Mouse (Mus musculus) heart, adult 2 months (tissue): ENCODE data around the gene Rnf145. TPM values are rescaled to one million over a fixed set of nuclear protein-coding genes. Genes with fewer than 3 reads are reported as not detected.

Source experiments
- DNase-seq, 2 experiments: peaks; one replicate each; pipeline ENCODE4 v3.0.0; 2021
- H3K27ac ChIP-seq: fragments of 200-600 bp; 2 replicates; pipeline ENCODE4 v1.8.1; 2022
- H3K27me3 ChIP-seq: fragments of 200-500 bp; 2 replicates; pipeline ENCODE4 v1.6.1; 2012; ENCODE audit warnings: mild to moderate bottlenecking, low read length, inconsistent platforms, mixed read lengths; ENCODE audit not compliant: control insufficient read depth, insufficient read depth
- H3K36me3 ChIP-seq: fragments of 200-500 bp; 2 replicates; pipeline ENCODE4 v1.6.1; 2012; ENCODE audit warnings: low read length, inconsistent platforms; ENCODE audit not compliant: control insufficient read depth, insufficient read depth
- H3K4me1 ChIP-seq: fragments of 200-500 bp; 2 replicates; pipeline ENCODE4 v1.6.1; 2011; ENCODE audit warnings: low read length; ENCODE audit not compliant: control insufficient read depth, insufficient read depth
- H3K4me3 ChIP-seq: fragments of 200-600 bp; 2 replicates; pipeline ENCODE4 v1.8.1; 2022
- H3K79me2 ChIP-seq: fragments of 200-500 bp; replicated peaks from 2 replicates; pipeline ENCODE4 v1.6.1; 2012; ENCODE audit warnings: mild to moderate bottlenecking, inconsistent platforms, low read length, moderate library complexity, mixed read lengths; ENCODE audit not compliant: control insufficient read depth, insufficient read depth
- H3K9ac ChIP-seq: fragments of 200-500 bp; 2 replicates; pipeline ENCODE4 v1.6.1; 2012; ENCODE audit warnings: low read depth, mild to moderate bottlenecking, control low read depth, inconsistent platforms, low read length, mixed read lengths
- CTCF ChIP-seq: fragments of 200-600 bp; IDR thresholded peaks from 2 replicates; pipeline ENCODE4 v1.8.1; 2022; ENCODE audit warnings: antibody characterized with exemption, mild to moderate bottlenecking, moderate library complexity
- EP300 ChIP-seq: fragments of 200-500 bp; IDR thresholded peaks from 2 replicates; pipeline ENCODE4 v1.6.1; 2011; ENCODE audit warnings: low read depth, low read length, control low read depth; ENCODE audit not compliant: insufficient read depth
- POLR2A ChIP-seq: fragments of 200-500 bp; IDR thresholded peaks from 2 replicates; pipeline ENCODE4 v1.6.1; 2011; ENCODE audit warnings: mild to moderate bottlenecking, low read depth, low read length, control low read depth; ENCODE audit not compliant: insufficient read depth
- WGBS: fragments of 180-500 bp; shearing (Covaris S2); methylation state at CpG from one replicate; pipeline ENCODE4 v1.1.7; 2018; 5-methylcytosine and 5-hydroxymethylcytosine counted together
- intact Hi-C: fragments of 180-260 bp; cut with DNase I; formaldehyde crosslinking; loops from one replicate; pipeline ENCODE4 v1.15.1; 2025
- polyA plus RNA-seq: library from polyadenylated mRNA; depleted of rRNA; stranded (reverse); fragments of >200 nt; gene quantifications from 2 replicates; pipeline ENCODE4 v1.2.3, GENCODE M21; 2012
- total RNA-seq, 2 experiments: library from RNA; stranded (reverse); gene quantifications; 2 replicates each; pipeline ENCODE4 v1.2.3; 2021

Rnf145 gene
- total and polyA plus RNA-seq, 3 experiments: 11.6 to 14.0 (median 13.3) TPM

- H3K36me3 ChIP-seq: peaks cover 3% of the 10 kb centered on the region; the same call in 1 of the 2 replicates
- no peaks in the 10 kb centered on the region for H3K4me1 ChIP-seq
- no peaks in the 10 kb centered on the region for H3K27me3 ChIP-seq
- no peak for TF ChIP-seq EP300
- no peak for TF ChIP-seq CTCF
- TF ChIP-seq POLR2A: no peak
- WGBS: 46% methylated on average over 2 of the region's 2 CpGs
- H3K27ac ChIP-seq: no peak overlapping the region
- intact Hi-C loops: loop anchor here (5.0 kb wide), 1 partner anchor 86 kb away; no protein-coding TSS in a partner anchor
- no peak overlapping the region for H3K9ac ChIP-seq
- H3K79me2 ChIP-seq: no peaks in the 10 kb centered on the region
- DNase-seq: no peak
- no peak overlapping the region for H3K4me3 ChIP-seq
These were observed 42.3 kb upstream of the Rnf145 start for GRCm38 (mm10) chr11:44476445-44476844.

- no peaks in the 10 kb centered on the region for H3K36me3 ChIP-seq
- H3K27me3 ChIP-seq: no peaks in the 10 kb centered on the region
- H3K79me2 ChIP-seq: no peaks in the 10 kb centered on the region
- H3K4me1 ChIP-seq: no peaks in the 10 kb centered on the region
- no peak for DNase-seq
- no peak overlapping the region for H3K9ac ChIP-seq
- H3K4me3 ChIP-seq: no peak overlapping the region
- 87% methylated on average over 4 of the region's 4 CpGs for WGBS
- no peak for TF ChIP-seq POLR2A
- no peak for TF ChIP-seq EP300
- TF ChIP-seq CTCF: no peak
- H3K27ac ChIP-seq: no peak overlapping the region
- intact Hi-C loops: loop anchor here (5.0 kb wide), 1 partner anchor 84 kb away; no protein-coding TSS in a partner anchor
These were observed 40.4 kb upstream of the Rnf145 start for GRCm38 (mm10) chr11:44478382-44478781.

GRCm38 (mm10) chr11:44480246-44480645, 38.5 kb upstream of the Rnf145 start:
- Histone ChIP-seq H3K27me3 (no peaks in the 10 kb centered on the region), H3K4me1 (no peaks in the 10 kb centered on the region), H3K27ac (no peak overlapping the region), H3K9ac (no peak overlapping the region), H3K4me3 (no peak overlapping the region), H3K79me2 (no peaks in the 10 kb centered on the region), H3K36me3 (no peaks in the 10 kb centered on the region)
- TF ChIP-seq POLR2A: no peak
- no peak for TF ChIP-seq EP300
- TF ChIP-seq CTCF: no peak
- DNase-seq: no peak
- WGBS: 87% methylated on average over 6 of the region's 6 CpGs
- intact Hi-C loops: no loop called here

DNA sequence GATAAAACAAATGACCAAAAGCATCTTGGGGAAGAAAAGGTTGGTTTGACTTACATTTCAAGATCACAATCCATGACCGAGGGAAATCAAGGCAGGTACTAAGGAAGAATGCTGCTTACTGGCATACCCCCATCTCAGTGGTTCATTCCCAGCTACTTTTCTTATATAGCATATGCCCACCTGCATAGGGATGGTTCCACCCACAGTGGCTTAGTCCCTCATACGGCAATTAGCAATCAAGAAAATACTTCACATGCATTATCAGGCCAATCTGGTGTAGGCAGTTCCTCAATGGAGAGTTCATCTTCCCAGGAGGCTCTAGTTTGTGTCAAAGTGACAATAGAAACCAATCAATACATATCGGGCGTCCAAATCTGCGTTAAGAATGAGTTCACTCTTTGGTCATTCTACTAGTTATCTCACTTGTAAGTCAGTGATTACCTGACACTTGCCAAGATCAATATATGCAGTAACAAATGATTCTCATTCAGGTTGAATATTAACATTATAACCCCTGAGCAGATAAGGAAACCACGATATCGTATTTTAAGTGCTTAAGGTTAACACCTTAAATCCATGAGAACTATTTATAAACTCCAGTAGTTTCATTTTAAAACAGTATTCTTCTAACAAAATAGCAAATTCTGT, 33.6 kb upstream of the Rnf145 start:
- WGBS: 86% methylated on average over 7 of the region's 7 CpGs
- intact Hi-C loops: no loop called here
- no peaks in the 10 kb centered on the region for H3K4me1 ChIP-seq
- no peak for TF ChIP-seq POLR2A
- no peak for TF ChIP-seq EP300
- no peak for TF ChIP-seq CTCF
- H3K4me3 ChIP-seq: no peak overlapping the region
- no peaks in the 10 kb centered on the region for H3K27me3 ChIP-seq
- no peak for DNase-seq
- no peaks in the 10 kb centered on the region for H3K79me2 ChIP-seq
- H3K36me3 ChIP-seq: no peaks in the 10 kb centered on the region
- no peak overlapping the region for H3K27ac ChIP-seq
- H3K9ac ChIP-seq: no peak overlapping the region

- Histone ChIP-seq H3K4me3 (no peak overlapping the region), H3K27me3 (no peaks in the 10 kb centered on the region), H3K4me1 (no peaks in the 10 kb centered on the region), H3K9ac (no peak overlapping the region), H3K27ac (no peak overlapping the region), H3K79me2 (no peaks in the 10 kb centered on the region), H3K36me3 (no peaks in the 10 kb centered on the region)
- TF ChIP-seq CTCF (no peak), POLR2A (no peak), EP300 (no peak)
- no peak for DNase-seq
- WGBS: 83% methylated on average over 1 of the region's 1 CpGs
- intact Hi-C loops: no loop called here
These were observed 29.6 kb upstream of the Rnf145 start for GRCm38 (mm10) chr11:44489117-44489516.

DNA sequence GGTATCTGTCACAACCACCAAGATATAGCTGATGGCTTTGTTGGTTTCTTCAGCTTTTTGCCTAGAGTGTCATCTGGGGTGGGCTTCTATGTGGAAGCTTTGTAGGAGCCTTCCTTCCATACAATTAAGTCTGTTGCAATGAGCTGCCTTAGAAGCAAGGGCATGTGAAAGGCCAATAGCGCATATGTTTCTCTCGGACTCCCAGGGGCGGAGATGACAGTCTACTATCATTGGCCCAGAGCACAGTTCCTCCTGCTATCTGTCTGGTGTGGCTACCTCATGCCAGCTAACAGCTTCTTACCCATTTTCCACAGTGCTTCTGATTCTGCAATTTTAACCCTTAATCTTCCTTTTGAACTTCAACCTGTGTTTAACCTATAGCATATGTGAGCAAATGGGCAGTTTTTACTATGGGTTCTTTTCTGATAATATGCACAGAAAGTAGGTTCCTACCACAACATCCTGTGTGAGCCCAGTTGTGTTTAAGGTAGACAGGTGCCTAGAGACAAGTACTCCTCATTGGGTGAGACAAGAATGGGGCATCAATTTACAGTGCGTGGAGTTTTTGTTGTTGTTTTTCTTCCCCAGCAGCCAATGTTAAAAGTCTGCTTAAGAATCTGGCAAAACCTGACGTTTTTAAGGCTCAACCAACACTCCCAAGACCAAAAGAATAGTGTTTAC, 24.0 kb upstream of the Rnf145 start:
- no peak overlapping the region for H3K4me3 ChIP-seq
- 85% methylated on average over 5 of the region's 5 CpGs for WGBS
- no peaks in the 10 kb centered on the region for H3K27me3 ChIP-seq
- DNase-seq: no peak
- no peaks in the 10 kb centered on the region for H3K36me3 ChIP-seq
- H3K27ac ChIP-seq: no peak overlapping the region
- no peak overlapping the region for H3K9ac ChIP-seq
- intact Hi-C loops: no loop called here
- peaks cover 1% of the 10 kb centered on the region; the same call in 1 of the 2 replicates for H3K4me1 ChIP-seq
- TF ChIP-seq EP300: no peak
- TF ChIP-seq POLR2A: no peak
- TF ChIP-seq CTCF: no peak
- H3K79me2 ChIP-seq: no peaks in the 10 kb centered on the region
